Mouse (Mus musculus) MEL (cell line): ENCODE results near the gene Styx.

Experiments used
- CHD2 ChIP-seq: IDR thresholded peaks from 2 replicates; pipeline ENCODE4 v1.6.1; 2011; ENCODE audit warnings: low read length, improper control_type of control experiment
- CTCF ChIP-seq, 3 experiments: IDR thresholded peaks in 2 of 3; conservative IDR thresholded peaks in 1 of 3; 2 replicates each; pipeline ENCODE4 v1.5.1; 2011 to 2012; ENCODE audit warnings: low read length in 3 of 3, low read depth in 2 of 3, mild to moderate bottlenecking in 2 of 3, improper control_type of control experiment in 1 of 3, inconsistent platforms in 1 of 3, mixed read lengths in 1 of 3, moderate library complexity in 1 of 3; ENCODE audit not compliant: control insufficient read depth in 1 of 3, insufficient read depth in 1 of 3, poor library complexity in 1 of 3, severe bottlenecking in 1 of 3
- GATA1 ChIP-seq: IDR thresholded peaks from 2 replicates; pipeline ENCODE4 v1.6.1; 2011; ENCODE audit warnings: low read depth, low read length, improper control_type of control experiment
- POLR2A ChIP-seq, 2 experiments: IDR thresholded peaks; 2 replicates each; pipeline ENCODE4 v1.6.1; 2011 to 2012; ENCODE audit warnings: low read length in 2 of 2, mild to moderate bottlenecking in 2 of 2, control low read depth in 1 of 2, improper control_type of control experiment in 1 of 2, low read depth in 1 of 2, moderate library complexity in 1 of 2; ENCODE audit not compliant: control insufficient read depth in 1 of 2, insufficient read depth in 1 of 2, poor library complexity in 1 of 2
- SIN3A ChIP-seq: IDR thresholded peaks from 2 replicates; pipeline ENCODE4 v1.6.1; 2012; ENCODE audit warnings: low read length, improper control_type of control experiment, inconsistent platforms

GRCm38 (mm10) chr14:45385596-45385995 is 34.7 kb downstream of the Styx start:
- TF ChIP-seq SIN3A (no peak), GATA1 (no peak), POLR2A (IDR thresholded peaks at IDR 0.05; ENCODE audit: control insufficient read depth in 1 of 2, insufficient read depth in 1 of 2, low read depth in 1 of 2, low read length in 2 of 2, poor library complexity in 1 of 2) (no peak), CTCF (IDR thresholded peaks at IDR 0.05 in 2 of 3, conservative IDR thresholded peaks at IDR 0.05 in 1 of 3; ENCODE audit: control insufficient read depth in 1 of 3, insufficient read depth in 1 of 3, low read depth in 2 of 3, low read length in 3 of 3, poor library complexity in 1 of 3, severe bottlenecking in 1 of 3) (no peak), CHD2 (no peak)
